Mouse (Mus musculus) erythroid progenitor cell, adult 5-6 weeks (primary cell): ENCODE data around the gene Fam89a. TPM values are rescaled to one million over a fixed set of nuclear protein-coding genes. Genes with fewer than 3 reads are reported as not detected.

Experiments
- ATAC-seq: replicated peaks from 2 replicates; pipeline ENCODE4 v1.8.0; 2016; ENCODE audit warnings: moderate number of reproducible peaks, mild to moderate bottlenecking, moderate TSS enrichment, inconsistent platforms; ENCODE audit not compliant: poor library complexity, low FRiP score, severe bottlenecking
- total RNA-seq, 2 experiments: library from RNA; stranded (forward) in 1 of 2; stranded (reverse) in 1 of 2; fragments of 150-400 nt in 1 of 2; fragments of 186-747, 209-891 nt in 1 of 2; gene quantifications; 2 replicates each; pipeline versions ENCODE4 v1.2.3 to v1.2.4; 2015 to 2017; ENCODE audit warnings: low replicate concordance in 2 of 2

Gene Fam89a
- not detected in 2 replicates for total RNA-seq (2015; ENCODE audit: low replicate concordance)
- not detected in 2 replicates for total RNA-seq (2017; ENCODE audit: low replicate concordance)

GRCm38 (mm10) chr8:124751709-124752173 lies at the start of gene Fam89a:
Gene Fam89a, minus strand, starts transcription at chr8:124751832.
- peak; percentile 46; the same call in 1 of the 2 replicates for ATAC-seq

DNA sequence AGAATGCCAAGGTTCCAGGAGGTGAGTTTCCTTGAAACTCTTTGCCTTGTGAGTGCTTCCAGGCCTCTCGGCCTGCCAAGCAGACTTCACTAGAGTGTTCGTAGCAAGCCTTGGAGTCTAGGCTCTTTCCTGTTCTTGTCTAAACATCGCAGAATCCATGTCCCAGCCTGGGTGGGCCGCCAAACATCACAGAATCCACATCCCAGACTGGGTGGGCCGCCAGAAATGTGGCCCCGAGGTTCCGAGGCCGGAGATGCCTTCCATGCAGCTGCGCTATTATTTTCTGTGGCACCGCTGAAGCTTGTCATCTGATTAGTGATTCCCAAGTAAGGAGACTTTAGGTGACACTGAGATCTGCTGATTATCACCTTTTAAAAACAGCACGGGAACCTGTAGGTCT lies 48.9 kb upstream of the Fam89a start:
- ATAC-seq: no peak

GRCm38 (mm10) chr8:124795781-124796488 lies 44.3 kb upstream of the Fam89a start:
- ATAC-seq: no peak

- ATAC-seq: no peak
These were observed 42.8 kb upstream of the Fam89a start for GRCm38 (mm10) chr8:124794486-124794780.

DNA sequence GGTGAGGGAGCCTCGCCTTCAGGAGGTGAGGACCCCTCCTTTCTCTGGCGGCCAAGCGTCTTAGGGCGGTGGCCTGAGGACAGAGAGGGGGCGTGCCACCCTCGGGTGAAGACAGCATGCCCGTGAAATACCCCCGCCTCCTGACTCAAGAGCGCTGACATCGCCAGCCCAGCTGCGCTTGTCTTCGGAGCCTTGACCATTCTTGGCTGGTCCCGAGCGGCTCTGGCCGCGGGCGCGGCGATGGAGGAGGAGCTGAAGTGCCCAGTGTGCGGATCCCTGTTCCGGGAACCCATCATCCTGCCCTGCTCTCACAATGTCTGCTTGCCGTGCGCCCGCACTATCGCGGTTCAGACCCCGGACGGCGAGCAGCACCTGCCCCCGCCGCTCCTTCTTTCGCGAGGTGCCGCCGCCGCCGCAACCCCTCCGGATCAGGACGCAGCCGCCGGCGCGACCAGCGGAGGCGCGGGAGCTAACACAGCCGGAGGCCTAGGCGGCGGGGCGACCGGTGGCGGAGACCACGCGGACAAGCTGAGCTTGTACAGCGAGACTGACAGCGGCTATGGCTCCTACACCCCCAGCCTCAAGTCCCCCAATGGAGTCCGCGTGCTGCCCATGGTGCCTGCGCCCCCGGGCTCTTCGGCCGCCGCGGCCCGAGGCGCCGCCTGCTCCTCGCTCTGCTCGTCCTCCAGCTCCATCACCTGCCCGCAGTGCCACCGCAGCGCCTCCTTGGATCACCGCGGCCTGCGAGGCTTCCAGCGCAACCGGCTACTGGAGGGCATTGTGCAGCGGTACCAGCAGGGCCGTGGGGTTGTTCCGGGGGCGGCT lies 42.2 kb upstream of the Fam89a start:
- ATAC-seq: no peak

GRCm38 (mm10) chr8:124793172-124793651 lies 41.6 kb upstream of the Fam89a start:
- ATAC-seq: no peak

GRCm38 (mm10) chr8:124792708-124793107 lies 41.1 kb upstream of the Fam89a start, which contains the start of gene Trim67:
Gene Trim67, plus strand, starts transcription at chr8:124793092.
- no peak for ATAC-seq

- no peak for ATAC-seq
These were observed 40.6 kb upstream of the Fam89a start for GRCm38 (mm10) chr8:124792186-124792585.

DNA sequence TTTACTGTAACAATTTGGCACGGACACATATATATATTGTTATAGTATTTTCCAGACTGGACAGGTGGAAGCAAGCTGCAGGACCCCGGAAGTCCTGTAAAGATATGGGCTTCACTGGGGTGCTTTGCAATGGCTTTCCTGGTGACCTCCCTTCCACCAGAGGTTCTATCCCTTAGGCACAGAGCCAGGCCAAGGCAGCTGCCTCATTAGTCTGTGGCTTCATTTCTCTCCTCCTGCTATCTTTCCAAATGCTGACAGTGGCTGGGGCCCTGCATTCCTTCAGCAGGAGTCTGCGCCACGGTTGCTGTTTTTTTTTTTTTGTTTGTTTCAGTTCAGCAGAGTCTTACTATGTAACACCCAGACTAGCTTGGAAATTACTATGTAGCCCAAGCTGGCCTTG lies 40.1 kb upstream of the Fam89a start:
- ATAC-seq: no peak

GRCm38 (mm10) chr8:124790676-124791075 lies 39.0 kb upstream of the Fam89a start:
- ATAC-seq: no peak

- no peak for ATAC-seq
These were observed 33.0 kb upstream of the Fam89a start for GRCm38 (mm10) chr8:124784613-124785012.

DNA sequence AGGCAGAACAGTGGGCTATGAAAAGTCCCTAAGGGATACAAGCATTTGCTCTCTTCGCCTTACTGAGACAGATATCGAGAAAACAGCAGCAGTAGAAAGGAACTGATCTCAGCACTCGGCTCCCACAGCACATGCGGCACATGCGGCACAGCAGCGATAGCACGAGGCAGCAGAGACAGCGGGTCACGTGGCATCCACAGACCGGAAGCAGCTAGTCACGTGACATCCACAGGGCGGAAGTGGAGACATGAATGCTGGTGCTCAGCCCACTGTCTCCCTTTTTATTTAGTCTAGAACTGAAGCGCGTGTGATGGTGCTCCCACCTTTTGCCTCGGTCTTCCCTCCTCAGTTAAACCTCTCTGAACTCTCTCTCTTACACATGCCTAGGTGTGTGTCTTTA lies 31.6 kb upstream of the Fam89a start:
- ATAC-seq: no peak

DNA sequence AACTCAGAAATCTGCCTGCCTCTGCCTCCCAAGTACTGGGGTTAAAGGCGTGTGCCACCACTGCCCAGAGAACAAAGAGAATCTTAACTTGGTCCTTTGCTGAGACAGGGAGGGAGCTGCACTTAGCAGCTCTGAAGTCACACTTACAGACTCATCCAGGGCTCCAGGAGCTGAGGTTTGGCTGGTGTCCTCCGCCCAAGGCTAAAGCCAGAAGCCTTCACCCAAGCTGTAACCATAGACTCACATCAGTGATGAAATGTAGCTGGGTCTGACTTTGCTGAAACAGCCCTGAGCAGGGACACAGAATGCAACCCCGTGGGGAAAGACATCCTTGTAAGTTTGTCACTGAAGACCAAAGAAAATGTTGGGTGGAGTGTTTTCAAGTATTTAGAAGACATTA lies 30.8 kb upstream of the Fam89a start:
- no peak for ATAC-seq

GRCm38 (mm10) chr8:124780236-124780635 lies 28.6 kb upstream of the Fam89a start:
- ATAC-seq: no peak

- peak; percentile 61 for ATAC-seq
These were observed 24.1 kb upstream of the Fam89a start for GRCm38 (mm10) chr8:124775695-124776094.

GRCm38 (mm10) chr8:124772389-124772788 lies 20.8 kb upstream of the Fam89a start:
- no peak for ATAC-seq

- ATAC-seq: no peak
These were observed 11.4 kb upstream of the Fam89a start for GRCm38 (mm10) chr8:124763061-124763460.

DNA sequence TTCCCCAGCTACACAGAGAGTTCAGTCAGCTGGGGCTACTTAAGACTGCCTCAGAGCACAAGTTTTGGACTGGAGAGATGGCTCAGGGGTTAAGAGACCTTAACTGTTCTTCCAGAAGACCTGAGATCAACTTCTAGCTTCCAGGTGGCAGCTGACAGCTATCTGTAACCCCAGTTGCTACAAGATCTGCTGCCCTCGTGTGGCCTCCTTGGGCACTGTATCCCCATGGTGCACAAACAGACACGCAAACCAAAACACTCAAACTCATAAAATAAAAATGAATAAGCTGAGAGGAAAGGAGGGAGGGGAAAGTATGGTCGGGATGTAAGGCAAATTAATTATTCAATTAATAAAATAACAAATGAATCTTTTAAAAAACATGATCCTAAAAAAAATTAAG lies 6.9 kb upstream of the Fam89a start:
- no peak for ATAC-seq

DNA sequence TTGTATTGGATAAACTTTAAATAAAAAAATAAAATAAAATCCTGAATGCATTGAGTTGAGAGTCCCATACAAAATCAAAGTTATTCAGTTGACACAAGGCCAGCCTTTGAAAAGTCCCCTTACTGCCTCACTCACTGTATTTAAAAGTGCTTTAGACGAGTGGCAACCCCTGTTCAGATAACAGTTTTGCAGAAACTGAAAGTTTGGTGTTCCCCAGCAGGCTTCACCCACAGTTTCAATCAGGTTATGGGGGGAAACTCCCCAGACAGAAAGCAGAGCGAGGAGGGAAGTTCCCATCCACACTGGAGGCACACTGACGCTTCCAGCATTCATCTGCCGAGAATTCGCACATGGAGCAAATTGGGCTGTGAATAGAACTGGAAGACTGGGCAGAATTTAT lies 5.0 kb upstream of the Fam89a start:
- ATAC-seq: no peak

DNA sequence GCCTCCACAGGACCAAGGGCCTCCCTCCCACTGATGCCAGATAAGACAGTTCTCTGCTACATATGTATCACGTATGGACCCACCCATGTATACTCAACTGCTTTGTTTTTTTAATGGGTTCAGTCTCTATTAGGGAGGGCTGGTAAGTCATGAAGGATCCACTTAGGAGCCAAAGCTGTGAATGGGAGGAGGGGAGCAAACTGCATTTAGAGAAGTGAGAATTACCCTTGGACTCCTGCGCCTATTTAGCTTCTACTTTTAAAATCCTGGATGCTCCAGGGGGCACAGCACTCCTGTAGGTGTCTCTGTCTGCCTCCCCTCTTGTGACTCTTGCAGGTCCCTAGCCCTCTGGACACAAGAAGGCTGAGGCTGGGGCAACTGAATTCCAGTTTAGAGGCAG lies 4.5 kb upstream of the Fam89a start:
- no peak for ATAC-seq

DNA sequence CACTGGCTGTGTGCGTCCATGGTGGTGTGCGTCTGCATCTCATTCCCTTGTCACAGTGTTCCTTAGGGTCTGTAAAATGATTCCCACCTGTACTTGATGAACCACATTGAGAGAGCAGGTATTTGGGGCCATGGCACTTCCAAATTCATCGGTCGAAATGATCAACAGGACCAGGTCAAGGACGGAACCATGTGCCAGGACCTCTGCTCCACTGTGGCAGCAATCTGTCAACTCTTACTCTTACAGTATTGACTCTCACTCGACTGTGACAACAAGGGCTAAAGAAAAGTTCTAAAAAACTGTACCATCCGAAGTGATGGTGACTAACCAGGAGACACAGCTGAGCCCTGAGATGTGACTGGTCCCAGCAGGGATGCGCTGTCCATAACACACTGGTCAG lies 3.8 kb upstream of the Fam89a start:
- ATAC-seq: no peak
